Mouse (Mus musculus): ENCODE results near the gene Gbf1.

- TF ChIP-seq POLR2A (IDR thresholded peaks at IDR 0.05; ENCODE audit: borderline replicate concordance, extremely low read depth, low read depth, low read length): peak; percentile 61; the same call in 1 of the 2 replicates
- TF ChIP-seq CTCF (IDR thresholded peaks at IDR 0.05; ENCODE audit: insufficient read depth, low read length): no peak
These were observed 153.3 kb downstream of the Gbf1 start for GRCm38 (mm10) chr19:46305432-46306267.
